Mouse (Mus musculus) mouse trophoblast stem cell (cell line): Measurements from ENCODE around the gene Ncan.

Experiments used
- in situ Hi-C, 2 experiments: fragments of 300-500 bp; cut with MseI, MboI; formaldehyde crosslinking; loops; 2 replicates in 1 of 2; 3 replicates in 1 of 2; pipeline ENCODE4 v1.15.1; 2025

The Ncan gene

GRCm38 (mm10) chr8:70129309-70129952, 8.8 kb upstream of the Ncan start:
- in situ Hi-C loops, result no loop called here

DNA sequence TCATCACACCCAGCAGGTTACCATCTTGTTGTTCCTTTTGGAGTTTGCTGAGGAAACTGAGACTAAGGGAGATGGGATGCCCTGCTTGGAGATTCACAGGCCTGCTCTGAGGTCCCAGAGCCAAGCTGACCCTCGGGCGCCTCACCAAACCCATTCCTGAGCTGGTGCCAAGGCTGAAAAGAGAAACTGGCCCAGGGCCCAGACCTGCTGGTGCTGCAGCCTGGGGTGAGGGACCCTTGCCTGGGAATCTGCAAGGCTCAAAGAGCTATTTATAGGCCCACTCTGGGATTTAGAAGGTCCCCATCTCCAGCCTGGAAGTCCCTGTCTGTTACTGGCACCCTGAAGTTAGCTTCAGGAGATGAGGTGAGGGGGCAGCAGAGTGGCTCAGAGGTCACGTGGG, 7.8 kb upstream of the Ncan start:
- in situ Hi-C loops, result no loop called here

DNA sequence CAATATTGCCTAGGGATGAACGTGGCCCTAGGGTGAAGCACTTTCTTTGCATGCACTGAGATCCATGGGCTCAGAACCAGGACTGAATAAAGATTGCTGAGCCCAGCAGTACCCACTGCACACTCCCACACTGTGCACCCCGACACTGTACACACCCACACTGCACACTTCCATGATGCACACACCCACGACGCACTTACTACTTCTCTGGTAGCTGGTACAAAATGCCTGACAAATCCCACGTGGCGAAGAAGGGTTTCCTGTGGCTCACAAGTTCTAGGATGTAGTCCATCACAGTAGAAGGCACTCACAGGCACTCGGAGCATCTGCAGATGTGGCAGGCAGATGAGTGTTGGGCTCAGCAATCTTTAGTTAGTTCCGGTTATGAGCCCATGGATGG, 4.3 kb upstream of the Ncan start:
- in situ Hi-C loops, result no loop called here

- in situ Hi-C loops, result no loop called here
Observed at GRCm38 (mm10) chr8:70122863-70123262, 2.2 kb upstream of the Ncan start.

DNA sequence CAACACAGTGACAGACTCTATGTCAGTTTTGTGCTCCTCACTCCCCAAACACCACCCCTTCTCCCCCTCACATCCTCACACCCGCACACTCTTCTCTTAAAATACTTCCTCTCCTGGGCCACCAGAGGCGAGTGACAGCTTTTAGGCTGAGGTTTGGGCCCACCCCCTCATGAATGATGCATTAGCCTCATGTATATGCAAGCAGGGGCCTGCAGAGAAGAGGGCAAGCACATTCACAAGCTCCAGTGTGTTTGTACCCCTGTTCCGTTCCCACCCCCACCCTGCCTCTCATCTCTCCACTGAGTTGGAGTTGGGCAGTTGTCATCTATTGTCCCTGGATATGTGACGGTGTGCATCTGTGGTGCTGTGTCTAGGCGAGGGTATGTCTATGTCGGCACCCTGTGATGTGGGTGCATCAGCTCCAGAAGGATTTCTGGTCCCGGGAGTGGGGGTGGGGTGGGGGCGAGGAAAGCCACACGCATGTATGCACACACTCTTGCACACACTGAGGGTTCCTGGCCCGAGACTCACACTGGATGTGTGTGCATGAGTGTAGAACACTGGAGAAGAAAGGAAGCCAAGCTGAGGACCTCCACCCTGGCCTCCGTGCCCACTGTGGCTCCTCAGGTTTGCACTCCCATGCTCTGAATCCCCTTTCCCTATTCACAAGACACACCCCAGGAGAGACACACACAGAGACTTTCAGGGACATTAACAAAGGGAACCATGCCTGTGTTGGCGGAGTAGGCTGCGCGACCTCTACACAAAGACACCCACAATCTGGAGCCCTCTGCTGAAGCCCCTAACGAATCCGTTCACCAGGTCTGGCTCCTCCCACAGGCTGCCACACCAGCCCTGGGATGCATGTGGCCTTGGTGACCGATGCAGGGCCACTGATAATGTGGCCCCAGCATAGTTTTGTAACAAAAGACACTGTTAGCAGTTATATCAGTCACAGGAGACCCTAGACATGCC, 1.7 kb downstream of the Ncan start:
- in situ Hi-C loops, result no loop called here

- in situ Hi-C loops, result no loop called here
Observed at GRCm38 (mm10) chr8:70117611-70118010, 3.1 kb downstream of the Ncan start.

DNA sequence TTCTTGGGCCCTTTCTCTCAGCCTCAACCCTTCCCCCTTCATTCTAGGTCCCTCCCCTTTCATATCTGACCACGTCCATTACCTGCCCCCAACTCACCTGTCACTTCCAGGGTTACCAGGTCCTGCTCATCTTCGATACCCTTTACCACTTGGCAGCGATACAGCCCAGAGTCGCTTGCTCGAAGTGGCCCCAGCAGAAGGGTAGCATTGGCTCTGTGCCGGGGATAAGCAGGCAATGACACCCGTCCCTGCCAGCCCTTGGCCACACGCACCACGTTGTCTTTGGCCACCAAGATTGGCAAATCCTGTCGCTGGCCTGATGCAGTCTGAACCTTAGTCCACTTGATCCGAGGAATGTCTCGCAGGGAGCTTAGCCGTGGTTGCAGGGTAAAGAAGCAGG, 5.8 kb downstream of the Ncan start:
- in situ Hi-C loops, result no loop called here

DNA sequence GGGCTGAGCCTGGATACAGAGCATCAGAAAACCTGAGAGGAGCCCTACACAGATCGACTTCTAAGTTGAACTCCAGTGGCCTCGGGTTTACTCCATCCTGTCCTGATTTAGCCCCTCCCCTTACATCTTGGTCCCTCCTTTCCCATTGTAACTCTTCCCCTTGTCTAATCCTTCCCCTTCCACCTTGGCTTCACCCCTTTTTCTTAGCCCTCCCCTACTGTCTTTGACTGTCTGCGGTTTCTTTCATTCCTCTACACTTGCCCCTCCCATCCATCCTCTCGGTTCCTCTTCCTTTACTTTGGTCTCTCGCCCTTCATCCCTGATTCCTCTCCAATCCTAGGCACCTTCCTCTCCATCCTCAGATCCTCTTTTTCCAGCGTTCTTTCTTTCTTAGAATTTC, 6.2 kb downstream of the Ncan start:
- in situ Hi-C loops, result no loop called here

- in situ Hi-C loops, result no loop called here
Observed at GRCm38 (mm10) chr8:70112401-70113016, 8.2 kb downstream of the Ncan start.

GRCm38 (mm10) chr8:70111192-70111795, 9.4 kb downstream of the Ncan start:
- in situ Hi-C loops, result no loop called here

DNA sequence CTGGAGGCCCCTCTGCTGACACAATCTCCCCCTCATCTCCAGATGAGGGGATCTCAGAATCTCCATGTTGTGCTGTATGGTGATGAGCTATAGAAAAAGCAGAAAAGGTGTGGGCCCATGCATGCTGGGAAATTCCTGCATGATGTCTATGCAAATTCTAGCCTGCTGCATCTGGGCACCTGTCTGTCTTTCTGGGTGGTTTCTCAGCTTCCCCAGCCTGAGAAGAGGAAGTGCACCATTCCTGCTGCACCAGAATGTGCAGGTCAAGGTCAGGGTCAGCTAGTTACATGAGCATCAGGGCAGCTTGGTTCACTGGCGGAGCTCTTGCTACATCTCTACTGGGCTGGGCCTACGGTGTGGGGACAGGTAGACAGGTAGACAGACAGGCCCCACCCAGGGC, 10.2 kb downstream of the Ncan start:
- in situ Hi-C loops, result no loop called here

DNA sequence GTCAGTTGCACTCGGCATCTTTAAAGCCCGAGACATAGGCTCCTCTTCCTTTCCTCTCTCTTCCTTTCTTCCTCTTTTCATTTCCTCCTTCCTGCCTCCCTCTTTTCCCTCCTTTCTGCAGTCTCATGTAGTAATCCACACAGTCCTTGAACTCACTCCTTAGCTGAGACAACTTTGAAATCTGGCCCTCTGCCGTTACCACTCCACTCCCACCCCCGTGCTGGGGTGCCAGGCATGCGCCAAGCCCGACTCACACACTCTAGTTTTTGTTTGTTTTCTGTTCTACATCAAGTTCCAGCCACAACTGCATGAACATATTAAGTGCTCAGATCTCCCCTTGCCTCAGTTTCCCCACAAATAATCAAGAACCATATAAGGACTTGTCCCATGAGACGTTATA, 15.8 kb downstream of the Ncan start:
- in situ Hi-C loops, result no loop called here

GRCm38 (mm10) chr8:70104506-70104905, 16.2 kb downstream of the Ncan start:
- in situ Hi-C loops, result no loop called here

DNA sequence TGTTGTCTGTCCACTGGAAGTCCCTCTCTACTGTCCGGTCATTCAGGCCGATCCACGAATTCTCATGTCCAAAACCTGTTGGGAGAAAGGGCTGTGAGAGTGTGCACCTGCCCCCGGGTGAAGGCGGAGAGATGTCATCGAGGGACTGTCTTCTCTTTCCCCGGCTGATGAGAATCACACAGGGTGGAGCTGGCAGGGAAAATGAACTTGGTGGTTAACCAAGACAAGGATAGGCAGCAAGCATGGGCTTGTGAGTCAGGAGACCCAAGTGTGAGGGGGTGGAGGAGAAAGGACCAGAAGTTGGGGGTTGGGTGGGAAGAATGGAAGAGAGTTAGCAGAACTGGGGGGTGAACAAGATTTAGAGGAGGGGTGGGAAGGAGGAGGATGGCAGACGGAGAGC, 20.4 kb downstream of the Ncan start:
- in situ Hi-C loops, result no loop called here

- in situ Hi-C loops, result no loop called here
Observed at GRCm38 (mm10) chr8:70099276-70099675, 21.4 kb downstream of the Ncan start.

GRCm38 (mm10) chr8:70092786-70093185, 27.9 kb downstream of the Ncan start:
- in situ Hi-C loops, result no loop called here

- in situ Hi-C loops, result no loop called here
Observed at GRCm38 (mm10) chr8:70089296-70089960, 31.2 kb downstream of the Ncan start.

DNA sequence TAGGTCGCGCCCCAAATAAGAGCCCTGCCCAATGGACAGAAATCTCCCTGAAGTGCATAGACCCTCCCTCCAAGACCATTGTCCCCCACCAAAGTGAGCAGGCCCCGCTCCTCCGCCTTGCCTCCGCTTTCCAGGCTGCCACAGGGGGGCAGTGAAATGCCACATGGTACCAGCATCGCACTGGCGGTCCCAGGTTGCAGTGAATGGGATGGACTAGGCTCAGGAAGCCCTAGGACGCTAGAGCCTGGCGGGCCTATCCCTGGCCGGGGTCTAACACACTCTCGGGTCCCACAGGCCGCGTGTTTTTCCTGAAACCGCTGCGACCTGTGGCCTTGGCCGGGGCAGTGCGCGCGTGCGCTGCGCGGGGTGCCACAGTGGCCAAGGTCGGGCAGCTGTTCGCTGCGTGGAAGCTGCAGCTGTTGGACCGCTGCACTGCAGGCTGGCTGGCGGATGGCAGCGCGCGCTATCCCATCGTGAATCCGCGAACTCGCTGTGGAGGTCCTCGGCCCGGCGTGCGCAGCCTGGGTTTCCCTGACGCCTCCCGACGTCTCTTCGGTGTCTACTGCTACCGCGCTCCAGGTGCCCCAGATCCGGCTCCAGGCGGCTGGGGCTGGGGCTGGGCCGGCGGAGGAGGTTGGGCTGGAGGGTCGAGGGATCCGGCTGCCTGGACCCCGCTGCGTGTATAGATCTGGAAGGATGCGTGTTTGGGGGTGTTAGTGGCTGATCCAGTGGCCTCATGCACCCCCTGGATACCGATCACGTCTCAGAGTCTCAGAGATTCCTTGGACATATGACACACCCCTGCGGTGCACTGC, 32.6 kb downstream of the Ncan start:
- in situ Hi-C loops, result no loop called here

DNA sequence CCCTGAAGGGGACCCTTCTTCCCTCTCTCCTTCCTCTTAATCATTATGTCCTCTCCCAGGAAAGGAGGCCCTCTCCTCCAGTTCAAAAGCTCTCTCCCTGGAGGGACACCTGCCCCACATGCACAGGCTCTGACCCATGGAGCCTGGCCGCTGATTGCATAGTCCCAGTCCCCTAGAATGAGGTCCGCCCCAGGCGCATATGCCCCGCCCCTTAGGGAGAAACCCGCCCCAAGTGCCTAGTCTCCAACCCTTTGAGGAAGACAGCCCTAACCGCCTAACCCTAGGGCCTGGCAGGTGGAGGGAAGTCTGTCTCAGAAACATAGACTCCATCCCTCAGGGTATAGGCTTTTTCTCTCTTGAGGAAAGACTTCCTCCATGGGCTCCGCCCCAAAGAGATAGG, 33.4 kb downstream of the Ncan start:
- in situ Hi-C loops, result no loop called here

DNA sequence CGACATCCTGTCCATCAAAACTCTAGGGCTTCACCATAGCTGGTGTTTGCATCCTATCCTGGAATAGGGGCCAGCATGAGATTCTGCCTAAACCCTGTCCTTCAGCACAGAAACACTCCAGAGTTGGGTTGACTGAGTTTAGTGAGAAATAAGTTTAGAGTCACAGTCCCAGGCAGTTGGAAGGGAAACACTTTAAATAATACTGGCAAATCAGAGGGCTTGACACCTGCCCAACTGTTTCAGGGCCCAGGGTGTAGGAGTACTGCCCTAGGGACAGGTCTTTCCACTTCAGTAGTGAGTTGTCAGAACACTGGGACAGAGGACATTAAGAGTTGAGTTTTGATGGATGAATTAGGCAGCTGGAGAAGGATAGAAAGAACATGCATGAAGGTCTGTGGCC, 34.5 kb downstream of the Ncan start:
- in situ Hi-C loops, result no loop called here
